Mouse (Mus musculus) forebrain, embryonic 11.5 days (tissue): Measurements from ENCODE around the gene Itpr2. TPM values are rescaled to one million over a fixed set of nuclear protein-coding genes. Genes with fewer than 3 reads are reported as not detected.

Experiments
- polyA plus RNA-seq: library from polyadenylated mRNA; unstranded; fragments of >200 nt; fragmentation: Nextera tagmentation; extraction: Ambion mirVana; gene quantifications from 2 replicates; pipeline ENCODE4 v1.2.1, GENCODE M21; 2014

Gene Itpr2
- polyA plus RNA-seq, 1 experiment from 2014 or later = 5.3 TPM

Other genes starting within 250 kb of the Itpr2 start
- gene Fgfr1op2, start 75.0 kb upstream of the Itpr2 start, polyA plus RNA-seq = 83.8 and 85.6 TPM in 2 replicates
- 89.0 and 92.0 TPM in 2 replicates for gene Ints13, start 75.6 kb upstream of the Itpr2 start, polyA plus RNA-seq
- 120 and 132 TPM in 2 replicates for gene Med21, start 140.3 kb upstream of the Itpr2 start, polyA plus RNA-seq
- 25.4 and 26.5 TPM in 2 replicates for gene Tm7sf3, start 140.6 kb upstream of the Itpr2 start, polyA plus RNA-seq
- 17.7 and 19.0 TPM in 2 replicates for gene Stk38l, start 222.8 kb upstream of the Itpr2 start, polyA plus RNA-seq